8 mouse cellular contexts compared by ENCODE assay signal in genomic region chr1:89192536-89193220, GRCm38 (mm10).
A peak's percentile ranks its signal among the peaks of the same experiment; 100 is the strongest.
DNase-seq lines count a peak whose midpoint lies in the region; ATAC-seq and TF ChIP-seq lines count a peak whose summit lies in the region.

No protein-coding gene starts in this region.

- ATAC-seq in kidney, embryonic 16.5 days (ENCODE audit: low FRiP score, low TSS enrichment) = no peak
- no peak for ATAC-seq in hindbrain, postnatal 0 days
- ATAC-seq in frontal cortex, adult (ENCODE audit: low TSS enrichment) = no peak

- H3K36me3 ChIP-seq in kidney, embryonic 16.5 days (ENCODE audit: insufficient read depth, low read length) = no peaks in the 10 kb centered on the region
- H3K36me3 ChIP-seq in hindbrain, postnatal 0 days (ENCODE audit: insufficient read depth, low read length) = no peaks in the 10 kb centered on the region

- H3K27ac ChIP-seq in kidney, embryonic 16.5 days (ENCODE audit: low read length) = no peak overlapping the region
- H3K27ac ChIP-seq in bone marrow, adult 2 months (ENCODE audit: control insufficient read depth, insufficient read depth, low read depth, low read length, poor library complexity) = no peak overlapping the region
- no peak overlapping the region for H3K27ac ChIP-seq in hindbrain, postnatal 0 days

- H3K9me3 ChIP-seq in kidney, embryonic 16.5 days (ENCODE audit: low read length) = no peaks in the 10 kb centered on the region
- no peaks in the 10 kb centered on the region for H3K9me3 ChIP-seq in hindbrain, postnatal 0 days (ENCODE audit: low read length)

- peak; percentile 76 for TF ChIP-seq CTCF in bone marrow, adult 2 months (IDR thresholded peaks at IDR 0.05; ENCODE audit: control insufficient read depth, insufficient read depth, low read length)
- peak; percentile 73 for TF ChIP-seq CTCF in hindbrain, postnatal 0 days (IDR thresholded peaks at IDR 0.05; ENCODE audit: low read depth)

- H3K4me1 ChIP-seq in kidney, embryonic 16.5 days (ENCODE audit: insufficient read depth, low read length) = peaks cover 29% of the 10 kb centered on the region
- H3K4me1 ChIP-seq in bone marrow, adult 2 months (ENCODE audit: control insufficient read depth, insufficient read depth, low read length) = no peaks in the 10 kb centered on the region
- peaks cover 4% of the 10 kb centered on the region; the same call in 1 of the 2 replicates for H3K4me1 ChIP-seq in hindbrain, postnatal 0 days (ENCODE audit: insufficient read depth, low read length)

- intact Hi-C loops in left cerebral cortex, postnatal 4 days (cut with DNase I) = loop anchor here (5.0 to 10.0 kb wide), 2 partner anchors 120 to 838 kb away; partner anchors contain the start of gene Sh3bp4

- H3K4me2 ChIP-seq in kidney, embryonic 16.5 days (replicated peaks; ENCODE audit: low read depth, low read length) = no peak overlapping the region
- H3K4me2 ChIP-seq in hindbrain, postnatal 0 days (ENCODE audit: low read depth, low read length) = no peak overlapping the region

- no peak overlapping the region for H3K9ac ChIP-seq in kidney, embryonic 16.5 days (replicated peaks; ENCODE audit: low read length)
- no peak overlapping the region for H3K9ac ChIP-seq in hindbrain, postnatal 0 days (replicated peaks; ENCODE audit: low read length)

- no peak for TF ChIP-seq POLR2A in bone marrow, adult 2 months (IDR thresholded peaks at IDR 0.05; ENCODE audit: borderline replicate concordance, control insufficient read depth, low read depth, low read length)

- H3K27me3 ChIP-seq in kidney, embryonic 16.5 days (ENCODE audit: insufficient read depth, low read length) = no peaks in the 10 kb centered on the region
- H3K27me3 ChIP-seq in hindbrain, postnatal 0 days (ENCODE audit: insufficient read depth, low read length) = no peaks in the 10 kb centered on the region

- WGBS in kidney, embryonic 16.5 days = 73% methylated on average over 11 of the region's 11 CpGs
- 35% methylated on average over 11 of the region's 11 CpGs for WGBS in bone marrow, adult 2 months
- WGBS in hindbrain, postnatal 0 days = 74% methylated on average over 11 of the region's 11 CpGs

- DNase-seq in kidney, adult 18-20 months = peak; percentile 54
- DNase-seq in ES-CJ7 (ENCODE audit: low read depth, low spot score) = peak; percentile 56
- peak; percentile 38 for DNase-seq in hindbrain, postnatal 0 days (ENCODE audit: low spot score)
- DNase-seq in retina, adult 2 months (ENCODE audit: low read depth, low spot score) = peak; percentile 37
- no peak for DNase-seq in left cerebral cortex, postnatal 4 days

- no peak overlapping the region for H3K4me3 ChIP-seq in kidney, embryonic 16.5 days (ENCODE audit: low read length)
- H3K4me3 ChIP-seq in bone marrow, adult 2 months (replicated peaks; ENCODE audit: control insufficient read depth, low read depth, low read length) = no peak overlapping the region
- H3K4me3 ChIP-seq in hindbrain, postnatal 0 days (ENCODE audit: low read length) = no peak overlapping the region
